Mouse (Mus musculus): ENCODE data around the gene Muc13. TPM values are rescaled to one million over a fixed set of nuclear protein-coding genes. Genes with fewer than 3 reads are reported as not detected.

Muc13 gene
- under 1 TPM; 0.12 to 0.20 TPM for total RNA-seq (2021)

DNA sequence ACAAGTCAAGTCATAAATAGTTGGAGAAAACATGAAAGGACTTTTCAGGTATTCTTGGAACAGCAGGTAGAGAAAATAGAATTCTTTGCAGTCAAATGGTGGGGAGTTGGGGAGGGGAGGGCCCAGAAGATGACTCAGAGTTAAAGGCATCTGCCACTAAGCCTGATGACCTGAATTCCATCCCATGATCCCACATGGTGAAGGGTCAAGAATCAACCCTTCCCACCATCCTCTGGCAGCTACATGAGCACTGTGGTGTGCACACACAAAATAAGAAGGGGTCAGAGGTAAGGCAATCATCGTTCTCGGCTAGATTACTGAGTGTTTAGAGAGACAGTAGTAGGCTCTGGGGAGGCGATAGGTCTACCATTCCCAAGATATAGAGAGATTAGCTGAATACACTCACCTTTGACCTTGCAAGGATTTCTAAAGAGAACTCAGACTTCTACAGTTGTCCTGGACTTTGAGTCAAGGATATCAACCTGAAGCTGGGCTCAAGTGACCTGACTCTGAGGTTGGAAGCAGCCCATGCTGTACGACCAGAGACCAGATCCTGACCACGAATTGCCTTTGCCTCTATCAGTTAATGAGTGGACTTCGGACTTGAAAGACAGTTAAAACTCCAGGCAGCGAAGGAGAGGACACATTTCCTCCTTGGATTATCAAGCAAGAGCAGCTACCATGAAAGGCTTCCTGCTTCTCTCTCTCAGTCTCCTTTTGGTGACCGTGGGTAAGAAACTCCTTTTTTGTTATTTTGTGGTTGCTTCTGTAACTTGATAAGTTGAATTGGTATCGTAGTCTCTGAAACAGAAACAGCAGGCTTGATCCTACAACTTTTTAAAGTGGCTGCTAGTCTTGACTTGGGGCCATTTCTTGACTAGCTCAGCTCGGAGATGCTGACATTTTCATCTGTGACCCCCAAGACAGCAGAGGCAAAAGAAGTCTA, at the start of gene Muc13:
Gene Muc13, plus strand, starts transcription at position 192 of the 946 bp plus-strand sequence.
- DNase-seq, result no peak

DNA sequence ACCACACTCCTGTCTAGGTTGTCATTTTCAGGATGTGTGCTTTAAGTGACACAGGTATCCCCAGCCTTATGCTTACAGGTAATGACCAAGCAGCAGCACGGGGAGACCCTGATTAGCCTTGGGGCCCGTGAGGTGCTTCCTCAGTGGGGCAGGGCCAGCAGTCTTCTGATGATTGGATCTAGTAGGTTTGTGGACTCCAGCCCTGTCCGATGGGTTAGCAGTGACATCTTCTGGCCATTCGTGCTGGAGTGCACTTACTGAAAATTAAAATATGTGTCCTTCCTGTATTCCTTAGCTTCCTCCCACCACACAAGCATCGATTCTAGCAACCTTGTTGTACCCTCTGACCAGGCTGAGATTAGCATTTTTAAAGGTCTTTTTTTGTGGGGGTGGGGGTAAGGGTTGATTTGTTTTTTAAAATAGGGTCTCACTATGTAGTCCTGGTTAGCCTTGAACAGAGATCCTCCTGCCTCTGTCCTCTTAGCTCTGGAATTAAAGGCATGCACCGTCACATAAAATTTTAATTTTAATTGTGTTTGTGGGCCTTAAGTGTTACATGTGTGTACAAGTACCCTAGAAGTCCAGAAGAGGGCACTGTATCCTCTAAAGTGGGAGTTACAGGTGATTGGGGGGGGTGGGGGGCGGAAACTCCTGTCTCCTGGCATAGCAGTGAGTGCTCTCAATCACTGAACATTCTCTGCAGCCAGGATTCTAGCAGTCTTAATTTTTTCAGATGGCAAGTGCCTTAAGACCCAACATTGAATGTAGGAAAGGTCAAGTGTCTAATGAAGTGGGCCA, 49.0 kb upstream of the Muc13 start:
- no peak for DNase-seq

DNA sequence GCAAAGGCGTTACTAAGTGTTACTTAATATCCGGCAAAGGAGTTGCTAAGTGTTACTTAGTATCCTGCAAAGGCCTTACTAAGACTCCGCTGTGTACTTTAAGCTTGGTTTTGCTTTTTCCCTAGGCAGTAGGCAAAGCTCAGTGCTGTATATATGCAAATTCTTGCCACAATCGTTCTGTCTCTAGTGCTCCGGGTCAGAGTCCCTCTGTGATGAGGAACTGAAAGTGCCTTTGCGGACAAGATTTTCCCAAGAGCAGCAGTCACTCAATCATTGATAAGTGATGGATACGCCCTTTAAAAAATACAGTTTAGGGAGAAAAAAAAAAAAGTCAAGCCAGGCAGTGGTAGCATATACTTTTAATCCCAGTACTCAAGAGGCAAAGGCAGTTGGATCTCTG, 48.4 kb upstream of the Muc13 start:
- no peak for DNase-seq

DNA sequence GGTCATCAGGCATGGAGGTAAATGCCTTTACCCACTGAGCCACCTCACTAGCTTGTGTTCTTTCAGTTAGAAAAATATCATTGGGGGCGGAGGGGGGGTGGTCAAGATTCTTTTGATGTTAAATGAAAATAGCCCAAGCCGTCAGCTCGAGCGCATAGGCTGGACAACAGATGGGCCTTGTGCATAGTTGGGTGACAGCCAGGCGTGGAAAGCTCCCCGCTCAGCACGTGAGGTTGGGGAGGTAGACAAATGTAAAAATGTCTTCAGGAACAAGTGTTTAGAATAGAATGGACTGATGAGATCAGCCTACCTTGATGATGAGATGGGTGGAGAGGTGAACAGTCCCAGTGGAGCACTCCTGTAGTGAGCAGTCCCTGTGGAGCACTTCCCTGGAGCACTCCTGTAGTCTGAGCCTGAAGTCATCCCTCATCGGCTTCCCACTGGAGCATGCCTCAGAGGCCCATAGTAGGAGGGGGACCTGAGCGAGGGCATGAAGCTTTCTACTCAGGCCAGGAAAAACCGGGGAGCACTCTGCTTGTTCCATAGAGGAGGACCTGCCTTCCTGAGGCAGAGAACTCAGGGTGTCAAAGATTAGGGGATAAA, 47.7 kb upstream of the Muc13 start:
- no peak for DNase-seq

DNA sequence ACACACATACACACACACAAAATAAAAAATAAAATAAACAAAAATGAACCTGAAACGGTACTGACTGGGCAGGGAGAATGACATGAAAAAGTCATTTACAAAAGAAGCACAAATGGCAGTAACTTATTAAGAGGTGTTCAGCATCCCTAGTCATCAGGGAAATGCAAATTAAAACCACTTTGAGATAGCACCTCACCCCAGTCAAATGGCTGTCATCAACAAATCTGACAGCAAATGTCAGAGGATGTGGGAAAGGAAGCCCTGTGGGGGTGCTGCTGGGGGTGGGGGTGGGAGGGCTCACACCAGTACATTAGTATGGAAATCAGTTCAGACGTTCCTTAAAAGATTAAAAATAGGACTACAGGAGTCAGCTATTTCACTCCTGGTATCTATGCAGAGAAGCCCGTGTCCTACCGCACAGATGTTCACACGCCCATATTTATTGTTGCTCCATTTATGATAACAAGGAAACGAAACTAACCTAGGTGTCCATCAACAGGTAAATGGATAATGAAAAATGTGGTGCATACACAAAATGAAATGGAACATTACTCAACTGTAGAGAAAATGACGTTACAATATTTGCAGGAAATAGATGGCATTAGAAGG, 46.4 kb upstream of the Muc13 start:
- no peak for DNase-seq

DNA sequence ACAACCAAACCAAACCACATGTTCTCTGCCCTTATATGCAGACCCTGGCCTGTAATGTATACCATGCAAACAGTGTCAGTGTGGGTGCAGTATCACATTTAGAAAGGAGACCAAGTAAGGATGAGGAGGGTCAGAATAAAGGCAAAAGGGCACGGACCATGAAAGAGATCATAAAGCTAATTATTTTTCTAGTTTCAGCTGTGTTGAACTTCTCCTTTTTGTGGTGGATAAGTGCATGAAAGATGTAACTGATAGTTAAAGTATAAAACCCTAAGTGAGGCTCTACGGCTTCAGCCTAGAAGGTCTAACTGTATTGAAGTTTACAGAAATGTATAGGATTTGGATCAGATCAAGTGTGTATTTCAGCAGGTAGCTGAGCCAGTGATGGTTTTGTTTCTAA, 45.8 kb upstream of the Muc13 start:
- DNase-seq, result no peak

DNA sequence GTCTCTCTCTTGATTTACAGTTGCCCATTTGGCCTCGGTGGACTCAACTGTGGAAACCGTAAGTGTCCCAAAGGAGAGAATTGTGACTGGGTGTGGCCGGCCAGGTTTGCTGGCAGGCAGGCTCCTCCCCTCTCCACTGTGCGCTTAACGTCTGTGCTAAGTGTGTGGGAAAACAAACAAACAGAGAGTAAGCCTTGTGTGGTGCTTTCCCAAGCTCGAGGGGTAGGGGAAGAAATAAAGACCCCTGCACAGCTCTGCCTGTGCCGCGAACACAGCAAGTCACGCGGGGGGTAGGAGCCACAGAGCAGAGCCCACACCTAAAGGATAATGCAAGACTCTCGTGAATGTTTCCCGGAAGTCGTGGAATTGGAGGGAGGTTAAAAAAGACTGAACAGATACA, 42.7 kb upstream of the Muc13 start:
- no peak for DNase-seq

DNA sequence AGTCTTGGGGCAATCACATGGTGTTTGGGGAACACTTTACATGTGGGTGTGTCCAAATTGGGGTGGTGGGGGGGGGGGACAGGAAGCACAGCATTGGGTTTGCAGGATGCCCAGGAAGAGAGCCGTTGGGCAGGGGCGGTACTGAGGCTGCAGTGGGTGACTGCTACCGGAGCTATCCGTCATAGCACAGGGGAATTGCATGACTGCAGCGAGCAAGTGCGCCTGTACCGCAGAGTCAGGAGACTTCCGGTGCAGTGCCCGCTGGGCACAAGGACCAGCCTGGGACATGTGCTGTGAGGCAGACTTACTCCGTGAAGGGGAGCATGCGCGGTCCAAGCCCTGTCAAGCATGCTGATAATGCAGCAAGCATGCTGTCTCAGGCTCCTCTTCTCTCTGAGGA, 42.2 kb upstream of the Muc13 start:
- DNase-seq, result no peak

DNA sequence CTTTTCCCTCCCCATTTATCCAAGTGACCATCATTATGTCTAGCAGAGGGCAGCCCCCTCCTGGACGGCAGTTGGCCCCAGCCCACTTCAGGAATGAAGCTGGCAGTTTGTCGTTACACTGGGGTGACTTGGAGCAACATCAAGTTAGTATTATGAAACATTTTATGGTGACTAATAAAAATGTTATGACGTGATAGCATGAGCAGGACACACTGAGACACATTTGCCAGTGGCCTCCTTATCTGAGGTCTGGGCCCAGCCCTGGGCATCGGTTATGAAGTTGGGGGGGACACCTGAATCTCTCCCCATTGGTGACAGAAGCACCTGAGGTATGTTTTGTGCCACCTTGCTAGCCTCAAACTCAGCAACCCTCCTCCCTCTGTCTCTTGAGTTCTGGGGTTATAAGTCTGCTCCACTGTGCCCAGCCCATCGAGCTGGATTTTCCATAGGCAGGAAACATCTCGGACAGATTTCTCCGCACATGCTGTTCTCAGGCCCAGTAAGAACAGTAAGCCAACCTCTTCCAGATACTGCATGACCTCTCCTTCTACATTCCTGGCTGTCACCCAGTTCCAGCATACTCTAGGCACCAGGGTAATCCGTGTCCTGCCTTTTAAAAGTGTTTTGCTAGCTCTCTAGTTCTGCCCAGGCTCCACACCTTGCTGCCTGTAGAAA, 40.8 kb upstream of the Muc13 start:
- DNase-seq, result peak; percentile 42

DNA sequence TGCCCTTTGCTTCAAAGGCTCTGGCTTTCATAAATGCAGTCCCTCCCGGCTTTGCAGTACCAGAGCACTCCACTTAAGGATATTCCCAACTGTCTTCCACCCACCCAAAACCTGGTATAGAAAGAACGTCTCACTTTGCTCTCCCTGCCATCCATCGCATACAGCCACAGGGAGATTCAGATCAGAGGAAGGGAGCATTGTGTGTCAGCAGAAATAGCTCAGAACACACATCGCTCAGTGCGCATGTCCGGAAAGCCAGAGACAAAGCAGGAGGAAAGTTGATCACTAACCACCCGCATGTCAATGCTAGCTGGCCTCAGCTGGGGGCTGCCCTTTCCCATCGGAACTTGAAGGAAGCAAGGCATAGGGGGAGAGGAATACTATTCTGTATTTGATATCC, 38.5 kb upstream of the Muc13 start:
- no peak for DNase-seq

DNA sequence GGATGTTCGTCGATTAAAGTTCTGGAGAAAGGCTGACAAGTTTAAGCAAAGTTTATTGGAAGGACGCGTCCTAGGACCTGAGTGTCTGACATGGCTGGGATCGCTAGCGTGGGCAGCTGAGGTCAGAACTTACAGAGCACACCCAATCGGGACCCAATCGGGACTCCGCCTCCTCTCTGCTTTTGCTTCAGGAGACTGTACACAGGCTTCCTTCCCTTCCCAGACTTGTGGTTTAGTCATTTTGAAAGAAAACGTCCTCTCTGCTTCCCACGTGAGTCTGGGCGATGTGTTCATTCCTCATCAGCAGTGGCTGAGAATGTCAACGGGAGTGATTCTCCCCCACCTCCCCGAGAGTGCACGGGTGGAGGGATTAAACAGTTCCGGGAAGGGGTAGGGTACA, 37.9 kb upstream of the Muc13 start:
- no peak for DNase-seq

DNA sequence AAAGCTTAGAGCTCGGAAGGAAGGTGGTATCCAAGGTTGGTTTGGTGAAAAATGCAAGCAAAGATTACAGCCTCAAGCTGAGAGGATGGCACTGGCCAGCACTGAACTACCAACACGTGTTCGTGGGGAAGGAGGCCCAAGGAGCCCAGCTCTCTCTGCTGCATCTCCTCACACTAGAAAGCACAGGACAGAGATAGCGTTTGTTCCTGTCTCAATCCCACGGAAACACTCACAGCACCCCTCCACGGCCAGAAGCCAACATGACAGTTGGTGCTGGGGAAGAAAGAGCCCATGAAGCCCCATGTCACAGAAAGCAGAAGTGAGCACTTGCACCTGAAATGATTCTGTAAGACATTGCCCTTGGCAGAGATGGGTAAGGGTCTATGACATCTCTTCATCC, 37.4 kb upstream of the Muc13 start:
- DNase-seq, result no peak

DNA sequence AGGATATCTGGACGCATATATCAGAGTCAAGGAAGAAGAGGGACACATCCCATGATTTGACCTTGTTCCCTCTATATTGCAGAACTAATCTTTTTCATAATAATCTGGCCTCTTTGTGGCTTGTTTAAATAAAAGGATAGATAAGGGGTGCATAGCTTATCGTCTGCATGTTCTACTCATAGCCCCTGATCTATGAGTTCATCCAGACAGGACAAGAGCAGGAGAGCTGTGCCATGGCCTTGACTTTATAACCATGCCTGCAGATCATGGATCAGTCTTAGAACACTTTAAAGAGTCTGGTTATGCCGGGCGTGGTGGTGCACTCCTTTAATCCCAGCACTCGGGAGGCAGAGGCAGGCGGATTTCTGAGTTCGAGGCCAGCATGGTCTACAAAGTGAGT, 34.6 kb upstream of the Muc13 start:
- no peak for DNase-seq

DNA sequence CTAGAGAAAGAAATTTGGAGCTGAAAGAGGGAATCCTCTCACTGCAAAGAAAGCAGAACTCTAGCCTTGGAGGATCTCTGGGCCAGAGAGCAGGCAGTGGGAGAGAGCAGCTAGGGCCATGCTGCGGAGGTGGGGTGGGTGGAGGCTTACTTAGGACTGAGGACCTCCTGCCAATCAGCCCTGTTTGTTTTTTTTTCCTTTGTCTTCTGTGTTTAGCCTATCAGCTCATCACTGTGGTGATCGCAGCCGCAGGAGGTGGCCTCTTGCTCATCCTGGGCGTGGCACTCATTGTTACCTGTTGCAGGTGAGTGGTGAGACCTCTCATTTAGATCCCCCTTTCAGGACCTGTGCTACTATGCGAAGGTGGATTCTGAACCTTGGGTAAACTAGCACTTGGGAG, 33.3 kb upstream of the Muc13 start:
- no peak for DNase-seq

DNA sequence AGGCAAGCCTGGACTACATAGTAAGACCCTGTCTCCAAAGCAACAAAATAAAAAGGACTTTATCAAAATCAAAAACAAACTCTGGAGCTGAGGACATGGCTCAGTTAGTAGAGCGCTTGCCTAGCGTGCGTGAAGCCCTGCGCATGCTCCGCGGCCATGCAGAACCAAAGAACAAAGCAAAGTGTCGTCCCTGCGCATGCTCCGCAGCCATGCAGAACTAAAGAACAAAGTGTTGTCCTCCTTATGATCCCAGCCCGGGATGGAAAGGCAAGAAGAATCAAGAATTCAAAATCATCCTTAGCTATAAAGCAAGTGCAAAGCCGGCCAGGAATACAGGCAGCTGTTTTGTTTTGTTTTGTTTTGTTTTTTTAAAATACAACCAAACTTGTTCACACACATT, 32.8 kb upstream of the Muc13 start:
- DNase-seq, result no peak

DNA sequence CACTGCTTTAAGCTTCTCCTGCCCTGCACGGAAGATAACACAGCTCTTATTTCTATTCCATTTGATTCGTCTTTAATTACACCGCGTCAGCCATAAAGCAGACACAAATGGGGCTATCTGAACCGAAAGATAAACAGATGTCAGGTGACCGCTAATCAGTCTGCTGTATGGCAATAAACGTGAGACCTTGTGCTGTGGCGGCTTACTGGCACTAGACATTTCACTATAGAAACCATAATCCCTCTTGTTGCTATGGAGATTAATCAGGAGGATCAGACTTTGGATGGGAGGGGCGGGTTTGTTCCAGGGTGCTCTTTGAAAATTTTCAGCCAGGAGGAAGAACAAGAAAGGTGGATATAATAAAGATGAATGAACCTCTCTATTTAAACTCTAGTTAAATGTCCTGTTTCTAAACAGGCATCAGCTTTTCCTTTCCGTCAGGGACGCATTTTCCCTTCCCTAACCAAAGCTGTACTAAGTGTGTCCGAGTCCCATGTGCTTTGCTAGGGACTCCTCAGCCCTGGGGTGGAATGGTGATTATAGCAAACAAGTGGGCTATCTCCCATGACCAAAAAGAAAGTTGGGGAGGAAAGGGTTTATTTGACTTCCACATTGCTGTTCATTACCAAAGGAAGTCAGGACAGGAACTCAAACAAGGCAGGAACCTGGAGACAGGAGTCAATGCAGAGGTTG, 29.2 kb upstream of the Muc13 start:
- no peak for DNase-seq

DNA sequence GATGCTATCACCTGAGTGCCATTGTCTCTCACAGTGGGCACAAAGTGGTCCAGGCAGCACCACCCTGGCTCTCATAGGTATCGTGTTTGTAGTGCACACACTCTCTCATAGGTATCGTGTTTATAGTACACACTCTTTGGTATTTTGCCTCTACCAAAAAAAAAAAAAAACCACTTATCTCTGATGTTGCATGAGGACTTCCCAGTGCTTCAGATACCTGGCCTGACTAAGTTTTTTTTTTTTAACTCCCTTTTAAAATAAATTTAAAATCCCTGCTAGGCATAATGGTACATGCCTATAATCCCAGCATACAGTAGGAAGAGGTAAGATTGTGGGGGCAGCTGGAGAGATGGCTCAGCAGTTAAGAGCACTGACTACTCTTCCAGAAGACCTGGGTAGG, 28.4 kb upstream of the Muc13 start:
- no peak for DNase-seq

DNA sequence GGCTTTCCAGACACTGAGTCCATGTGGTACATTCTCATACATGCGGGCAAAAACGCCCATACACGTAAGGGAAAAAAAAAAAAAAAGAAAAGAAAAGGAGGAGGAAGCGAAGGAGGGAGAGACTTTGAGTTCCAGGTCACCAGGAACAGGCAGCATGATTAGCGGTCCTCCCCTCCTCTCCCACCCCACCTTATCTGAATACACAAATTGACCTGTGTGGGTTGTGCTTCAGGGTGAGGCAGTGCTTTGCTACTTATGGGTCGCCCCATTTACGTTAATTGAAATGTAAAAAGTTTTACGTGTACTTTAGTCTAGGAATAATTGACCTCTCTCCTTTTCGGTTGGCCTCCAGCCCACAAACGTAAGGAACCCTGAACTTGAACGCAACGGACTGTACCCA, 27.5 kb upstream of the Muc13 start:
- DNase-seq, result no peak

DNA sequence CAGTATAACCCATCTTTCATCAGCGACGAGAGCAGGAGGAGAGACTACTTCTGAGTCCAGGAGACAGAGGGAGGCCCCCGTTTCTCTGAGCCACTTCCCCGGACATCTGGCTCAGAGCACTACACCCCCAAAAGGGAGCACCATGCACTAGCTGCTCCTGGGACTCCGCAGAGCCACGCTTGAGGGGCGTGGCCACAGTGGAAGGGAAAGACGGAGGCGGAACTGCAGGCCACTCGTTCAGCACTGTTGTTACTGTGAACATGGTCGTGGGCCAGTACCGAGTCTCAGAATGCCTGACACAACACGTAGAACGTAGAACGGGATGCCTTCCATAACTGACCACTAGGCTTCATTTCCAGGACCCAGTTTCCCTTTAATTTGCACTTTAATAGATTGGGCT, 27.1 kb upstream of the Muc13 start:
- no peak for DNase-seq

DNA sequence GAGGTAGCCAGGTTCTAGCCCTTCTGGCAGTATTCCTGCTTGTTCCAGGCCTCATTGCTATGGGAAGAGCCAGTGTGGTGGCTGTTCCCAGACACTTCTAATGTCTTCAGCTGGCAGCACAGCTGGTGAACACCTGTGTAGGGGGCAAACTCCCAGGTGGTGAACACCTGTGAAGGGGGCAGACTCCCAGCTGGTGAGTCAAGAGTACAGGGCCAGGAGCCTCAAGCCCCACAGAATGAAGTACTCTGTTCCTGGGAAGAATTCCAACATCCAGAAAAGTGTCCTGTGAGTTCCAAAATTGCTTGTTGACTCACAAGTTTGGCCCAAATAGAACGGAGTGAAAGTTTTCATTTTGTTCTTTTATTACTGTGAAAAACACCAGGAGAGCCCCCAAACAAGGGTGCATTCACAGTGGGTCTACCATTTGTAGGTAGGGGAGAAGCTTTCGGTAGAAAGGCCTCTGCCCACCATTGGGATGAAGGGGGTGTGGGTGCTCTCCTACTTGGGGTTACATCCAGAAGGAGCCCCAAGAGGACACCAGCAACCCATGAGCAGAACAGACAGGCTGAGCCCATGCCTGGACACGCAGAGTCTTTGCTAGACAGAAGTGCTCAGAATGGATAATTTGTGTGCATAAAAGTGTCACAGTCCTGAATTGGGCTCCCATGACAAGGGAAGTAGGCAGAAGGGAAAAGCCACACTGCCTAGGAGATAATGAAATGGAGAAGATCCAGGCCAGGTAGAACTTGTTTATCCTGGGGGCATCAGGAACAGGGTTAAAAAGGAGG, 25.2 kb upstream of the Muc13 start:
- no peak for DNase-seq

DNA sequence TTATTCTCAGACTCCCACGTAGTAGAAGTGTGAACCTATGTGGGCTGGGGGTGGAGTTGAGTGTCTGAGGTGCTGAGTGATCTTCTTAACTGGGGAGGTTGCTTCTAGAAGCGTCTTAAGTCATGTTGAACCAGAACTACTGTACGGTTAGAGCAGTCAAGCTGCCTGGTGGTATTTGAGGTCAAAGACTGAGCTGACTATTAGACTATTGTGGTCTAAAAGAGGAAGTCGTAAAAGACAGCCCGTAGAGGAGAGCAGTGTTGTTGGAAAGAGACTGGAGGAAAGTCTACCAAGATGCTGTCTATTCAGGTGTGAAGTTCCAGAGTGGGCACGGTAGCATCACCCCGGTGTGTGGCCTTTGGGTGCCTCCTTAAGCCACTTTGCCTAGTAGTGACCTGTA, 24.0 kb upstream of the Muc13 start:
- no peak for DNase-seq
